Mouse (Mus musculus) heart, embryonic 14.5 days (tissue): ENCODE results near the gene Rabggta. TPM values are rescaled to one million over a fixed set of nuclear protein-coding genes. Genes with fewer than 3 reads are reported as not detected.

Experiments
- ATAC-seq: fragments of 200-750 bp; cut with Nextera tagmentation; 2 replicates; pipeline ENCODE4 v1.8.0; 2017; ENCODE audit warnings: low read depth, moderate TSS enrichment; ENCODE audit not compliant: insufficient number of reproducible peaks, insufficient read depth, low FRiP score
- H3K27ac ChIP-seq, 2 experiments: fragments of 200-500 bp in 1 of 2; fragments of 300-500 bp in 1 of 2; sonication (generic) in 1 of 2; replicated peaks in 1 of 2; 2 replicates each; pipeline ENCODE4 v1.5.1; 2012 to 2014; ENCODE audit warnings: low read depth in 2 of 2, low read length in 2 of 2, control low read depth in 1 of 2, mild to moderate bottlenecking in 1 of 2, mixed read lengths in 1 of 2; ENCODE audit not compliant: control insufficient read depth in 1 of 2, insufficient read depth in 1 of 2
- H3K27me3 ChIP-seq: fragments of 300-500 bp; sonication (generic); 2 replicates; pipeline ENCODE4 v1.6.1; 2014; ENCODE audit warnings: mild to moderate bottlenecking, low read length, control low read depth; ENCODE audit not compliant: control insufficient read depth, insufficient read depth
- H3K36me3 ChIP-seq: fragments of 300-500 bp; sonication (generic); 2 replicates; pipeline ENCODE4 v1.6.1; 2014; ENCODE audit warnings: mild to moderate bottlenecking, control low read depth, low read length, mixed read lengths; ENCODE audit not compliant: control insufficient read depth, insufficient read depth
- H3K4me1 ChIP-seq, 2 experiments: fragments of 200-500 bp in 1 of 2; fragments of 300-500 bp in 1 of 2; sonication (generic) in 1 of 2; 2 replicates each; pipeline ENCODE4 v1.6.1; 2012 to 2014; ENCODE audit warnings: low read length in 2 of 2, control low read depth in 1 of 2, mixed read lengths in 1 of 2; ENCODE audit not compliant: control insufficient read depth in 2 of 2, insufficient read depth in 2 of 2
- H3K4me2 ChIP-seq: fragments of 300-500 bp; sonication (generic); 2 replicates; pipeline ENCODE4 v1.6.1; 2014; ENCODE audit warnings: mild to moderate bottlenecking, low read length
- H3K4me3 ChIP-seq, 2 experiments: fragments of 200-500 bp in 1 of 2; fragments of 300-500 bp in 1 of 2; sonication (generic) in 1 of 2; 2 replicates each; pipeline ENCODE4 v1.5.1; 2012 to 2014; ENCODE audit warnings: low read length in 2 of 2, mild to moderate bottlenecking in 2 of 2, control low read depth in 1 of 2, low read depth in 1 of 2, moderate library complexity in 1 of 2; ENCODE audit not compliant: control insufficient read depth in 1 of 2, insufficient read depth in 1 of 2
- H3K9ac ChIP-seq: fragments of 300-500 bp; sonication (generic); 2 replicates; pipeline ENCODE4 v1.6.1; 2014; ENCODE audit warnings: mild to moderate bottlenecking, low read length
- H3K9me3 ChIP-seq: fragments of 300-500 bp; sonication (generic); 2 replicates; pipeline ENCODE4 v1.6.1; 2016; ENCODE audit warnings: low read length, control low read depth; ENCODE audit not compliant: control insufficient read depth
- WGBS: fragments of 180-500 bp; shearing (Covaris S2); extraction: QIAGEN DNeasy Blood & Tissue Kit; methylation state at CpG from one replicate; pipeline ENCODE4 v1.1.7; 2014; 5-methylcytosine and 5-hydroxymethylcytosine counted together
- polyA plus RNA-seq: library from polyadenylated mRNA; unstranded; fragments of >200 nt; fragmentation: Nextera tagmentation; extraction: Ambion mirVana; gene quantifications from 2 replicates; pipeline ENCODE4 v1.2.1, GENCODE M21; 2014

The Rabggta gene
- polyA plus RNA-seq, 1 experiment from 2014 or later: 20.5 TPM

DNA sequence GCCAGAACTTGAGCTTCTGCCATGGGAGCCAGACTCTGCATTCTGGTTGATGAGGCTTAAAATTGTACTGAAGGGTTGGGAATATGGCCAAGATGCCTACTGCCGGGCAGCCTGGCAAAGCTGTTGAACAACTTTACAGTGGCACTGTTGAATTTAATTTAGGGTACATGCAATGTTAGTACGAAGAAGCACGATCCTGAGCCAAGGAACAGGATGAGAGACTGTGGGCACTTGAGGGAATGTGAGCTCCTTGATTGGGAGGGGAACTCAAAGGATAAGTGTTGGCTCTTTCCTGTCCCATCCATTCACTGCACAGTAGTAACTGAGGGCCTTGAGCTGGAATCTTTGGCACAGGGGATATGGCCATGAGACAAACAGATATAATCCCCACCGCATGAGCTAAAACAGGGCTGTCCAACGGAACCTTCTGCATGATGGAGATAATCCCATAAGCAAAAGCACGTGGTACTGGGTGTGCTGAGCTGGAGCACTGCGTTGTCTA, 8.5 kb upstream of the Rabggta start:
- Histone ChIP-seq H3K36me3 (no peaks in the 10 kb centered on the region), H3K27ac (no peak overlapping the region), H3K4me1 (no peaks in the 10 kb centered on the region), H3K9ac (no peak overlapping the region), H3K27me3 (peaks cover 4% of the 10 kb centered on the region; the same call in 1 of the 2 replicates), H3K9me3 (no peaks in the 10 kb centered on the region), H3K4me3 (no peak overlapping the region), H3K4me2 (no peak overlapping the region)
- WGBS: 65% methylated on average over 7 of the region's 7 CpGs
- no peak for ATAC-seq

DNA sequence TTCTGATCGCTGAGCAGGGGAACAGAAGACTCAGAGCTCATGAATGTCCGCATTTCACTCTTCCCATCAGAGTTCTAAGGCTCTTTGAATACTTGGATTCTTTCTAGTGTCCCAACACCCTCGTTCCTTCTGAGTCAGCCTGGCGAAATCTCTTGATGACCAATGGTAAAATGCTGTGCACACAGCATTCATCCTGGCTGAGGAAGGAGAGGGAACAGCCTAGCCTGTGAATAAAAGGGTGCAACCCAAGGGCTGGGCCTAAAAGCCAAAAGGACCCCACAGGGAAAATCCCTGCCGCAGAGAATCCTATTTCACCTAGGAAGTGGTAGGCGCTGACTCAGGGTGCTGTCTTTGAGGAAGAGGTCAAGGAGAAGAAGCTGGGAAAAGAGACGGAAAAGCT, 8.1 kb upstream of the Rabggta start:
- Histone ChIP-seq H3K9ac (no peak overlapping the region), H3K4me1 (no peaks in the 10 kb centered on the region), H3K4me2 (no peak overlapping the region), H3K27me3 (peaks cover 4% of the 10 kb centered on the region; the same call in 1 of the 2 replicates), H3K36me3 (no peaks in the 10 kb centered on the region), H3K27ac (no peak overlapping the region), H3K4me3 (no peak overlapping the region), H3K9me3 (no peaks in the 10 kb centered on the region)
- WGBS: 71% methylated on average over 7 of the region's 7 CpGs
- no peak for ATAC-seq

DNA sequence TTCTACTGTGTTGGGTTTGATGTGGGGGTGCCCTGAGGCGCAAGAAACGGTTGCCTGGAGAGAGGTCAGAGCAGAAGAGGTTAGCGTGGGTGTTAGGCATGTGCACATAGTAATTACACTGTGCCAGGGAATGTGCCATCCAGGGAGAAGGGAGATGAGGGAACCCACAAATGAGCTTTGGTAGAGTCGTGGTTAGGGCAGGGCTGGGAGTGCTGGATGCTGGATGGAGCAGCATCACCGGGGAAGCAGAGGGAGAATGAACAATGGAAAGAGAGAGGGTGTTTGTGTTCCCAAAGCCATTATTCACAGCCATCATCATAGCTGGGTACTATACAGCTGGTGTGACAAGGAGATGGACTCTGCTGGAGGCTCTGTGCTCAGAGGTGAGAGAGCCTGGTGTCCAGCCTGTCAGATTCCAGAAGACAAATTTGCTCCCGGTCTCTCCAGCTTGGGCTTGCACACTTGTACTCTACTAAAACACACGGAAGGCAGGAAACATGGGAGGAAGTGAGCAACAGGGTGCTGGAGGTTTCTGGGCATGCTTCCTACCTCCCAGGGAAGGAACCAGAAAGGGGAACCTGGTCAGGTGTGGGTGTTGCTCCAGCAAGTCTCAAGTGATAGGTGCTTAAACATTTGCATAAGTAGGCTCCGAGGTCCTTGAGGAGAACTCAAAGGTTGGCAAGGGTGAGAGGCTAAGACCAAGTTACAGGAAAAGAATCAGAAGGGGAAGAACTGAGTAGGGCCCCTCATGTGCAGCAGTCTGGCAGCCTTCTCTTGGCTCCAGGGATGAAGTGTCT, 6.0 kb upstream of the Rabggta start:
- no peak for ATAC-seq
- H3K9me3 ChIP-seq: no peaks in the 10 kb centered on the region
- WGBS: 64% methylated on average over 8 of the region's 8 CpGs
- H3K4me1 ChIP-seq: no peaks in the 10 kb centered on the region
- H3K4me3 ChIP-seq: no peak overlapping the region
- peaks cover 4% of the 10 kb centered on the region; the same call in 1 of the 2 replicates for H3K27me3 ChIP-seq
- H3K4me2 ChIP-seq: no peak overlapping the region
- no peak overlapping the region for H3K9ac ChIP-seq
- H3K27ac ChIP-seq: no peak overlapping the region
- no peaks in the 10 kb centered on the region for H3K36me3 ChIP-seq

- Histone ChIP-seq H3K4me2 (no peak overlapping the region), H3K27me3 (peaks cover 4% of the 10 kb centered on the region; the same call in 1 of the 2 replicates), H3K9ac (no peak overlapping the region), H3K27ac (no peak overlapping the region), H3K9me3 (no peaks in the 10 kb centered on the region), H3K4me3 (no peak overlapping the region), H3K4me1 (no peaks in the 10 kb centered on the region), H3K36me3 (no peaks in the 10 kb centered on the region)
- no peak for ATAC-seq
Observed at GRCm38 (mm10) chr14:55726261-55726660, 4.2 kb upstream of the Rabggta start.

DNA sequence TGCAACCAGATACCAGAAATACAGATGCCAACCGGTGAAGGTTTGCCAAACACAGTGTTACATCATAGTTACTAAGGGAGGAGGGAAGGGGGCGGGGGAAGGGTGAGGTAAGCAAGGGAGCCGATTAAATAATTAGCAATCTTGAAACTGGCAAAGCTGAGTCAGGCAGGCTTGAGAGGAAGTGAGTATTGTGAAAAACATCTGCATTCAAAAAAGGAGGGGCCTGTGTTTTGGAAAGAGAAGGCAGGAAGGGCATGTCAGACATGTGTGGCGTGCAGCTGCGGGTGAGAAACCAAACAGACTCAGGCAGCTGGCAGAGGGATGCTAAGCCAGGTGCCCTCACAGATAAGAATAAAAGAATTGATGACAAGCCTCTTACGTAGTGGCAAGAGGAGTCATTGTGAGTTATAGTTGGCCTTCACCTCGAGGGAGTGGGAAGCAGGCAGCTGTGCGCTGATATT, 2.4 kb upstream of the Rabggta start:
- Histone ChIP-seq H3K27me3 (no peaks in the 10 kb centered on the region), H3K9ac (no peak overlapping the region), H3K9me3 (no peaks in the 10 kb centered on the region), H3K4me1 (no peaks in the 10 kb centered on the region), H3K36me3 (peaks cover 7% of the 10 kb centered on the region; the same call in 1 of the 2 replicates), H3K4me3 (no peak overlapping the region), H3K4me2 (no peak overlapping the region), H3K27ac (0 out of 4 replicates have a peak overlapping the region, but pooled peaks of 1 of the 2 experiments have one; percentile 11)
- WGBS: 38% methylated on average over 8 of the region's 8 CpGs
- no peak for ATAC-seq

DNA sequence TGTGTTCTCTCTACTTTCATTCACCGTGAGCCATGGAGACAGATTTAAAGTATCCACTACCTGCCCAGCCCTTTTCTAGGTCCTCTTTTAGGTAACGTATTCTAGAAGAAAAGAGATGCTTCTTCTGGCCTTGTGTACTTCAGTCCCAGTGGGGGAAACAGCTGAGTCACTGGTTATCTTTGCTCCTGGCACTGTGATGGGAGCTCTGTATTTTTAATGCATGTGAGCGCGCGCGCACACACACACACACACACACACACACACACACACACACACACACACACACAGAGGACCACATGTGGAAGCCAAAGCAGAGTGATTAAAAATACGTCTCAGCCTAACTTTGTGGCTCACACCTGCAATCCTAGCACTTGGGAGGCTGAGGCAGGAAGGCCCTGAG, 1.4 kb upstream of the Rabggta start:
- H3K36me3 ChIP-seq: peaks cover 17% of the 10 kb centered on the region
- 89% methylated on average over 7 of the region's 7 CpGs for WGBS
- H3K4me3 ChIP-seq: no peak overlapping the region
- no peaks in the 10 kb centered on the region for H3K4me1 ChIP-seq
- no peaks in the 10 kb centered on the region for H3K9me3 ChIP-seq
- no peak for ATAC-seq
- no peaks in the 10 kb centered on the region for H3K27me3 ChIP-seq
- no peak overlapping the region for H3K9ac ChIP-seq
- no peak overlapping the region for H3K4me2 ChIP-seq
- no peak overlapping the region for H3K27ac ChIP-seq

DNA sequence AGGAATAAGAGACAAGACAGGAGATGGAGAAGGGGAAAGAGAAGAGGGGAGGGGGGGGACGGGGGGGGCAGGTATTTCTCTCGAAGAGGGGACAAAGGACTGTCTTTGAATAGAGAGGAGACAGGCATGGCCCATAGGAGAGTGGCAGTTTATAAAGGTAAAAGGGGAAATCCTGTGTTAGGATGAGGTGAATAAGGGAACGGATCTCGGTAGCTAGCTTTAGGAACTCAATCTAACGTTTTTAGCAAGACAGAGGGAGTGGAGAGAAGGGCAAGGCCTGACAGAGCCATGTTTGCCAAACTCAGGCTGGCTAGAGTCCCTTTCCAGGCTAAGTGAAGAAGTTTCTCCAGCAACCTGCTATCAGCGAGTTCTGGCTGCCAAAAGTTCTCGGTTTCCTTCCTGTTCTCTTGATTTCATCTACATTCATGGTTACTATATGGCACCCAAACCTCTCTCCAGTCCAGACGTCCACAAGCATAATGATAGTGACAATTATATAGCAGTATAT, 429 bp upstream of the Rabggta start:
- no peaks in the 10 kb centered on the region for H3K9me3 ChIP-seq
- peak overlapping the region; percentile 87; the same call in 1 of the 2 replicates for H3K9ac ChIP-seq
- no peaks in the 10 kb centered on the region for H3K4me1 ChIP-seq
- no peaks in the 10 kb centered on the region for H3K27me3 ChIP-seq
- H3K36me3 ChIP-seq: peaks cover 25% of the 10 kb centered on the region
- 50% methylated on average over 8 of the region's 8 CpGs for WGBS
- peak overlapping the region; percentile 81 to 89 for H3K4me3 ChIP-seq
- H3K27ac ChIP-seq: peak overlapping the region in 1 of 2 experiments; percentile 75; a peak in 2 of 4 replicates
- ATAC-seq: no peak
- H3K4me2 ChIP-seq: peak overlapping the region; percentile 76
